Mouse (Mus musculus) ES-E14 (cell line): ENCODE results near the gene Naaa.

Source experiments
- MAFK ChIP-seq: IDR thresholded peaks from 2 replicates; pipeline ENCODE4 v1.6.1; 2014; ENCODE audit warnings: mild to moderate bottlenecking, low read depth, low read length, inconsistent platforms; ENCODE audit not compliant: insufficient read depth
- ZC3H11A ChIP-seq: IDR thresholded peaks from 2 replicates; pipeline ENCODE4 v1.6.1; 2012; ENCODE audit warnings: low read depth, mild to moderate bottlenecking, inconsistent platforms, low read length, borderline replicate concordance
- ZNF384 ChIP-seq: IDR thresholded peaks from 2 replicates; pipeline ENCODE4 v1.6.1; 2012; ENCODE audit warnings: low read depth, low read length, inconsistent platforms

- TF ChIP-seq MAFK (no peak), ZC3H11A (no peak), ZNF384 (no peak)
These were observed 13.9 kb upstream of the Naaa start for GRCm38 (mm10) chr5:92291652-92292414.
